Mouse (Mus musculus) cerebellum, adult 9-10 months (tissue): Measurements from ENCODE around the gene Tenm3.

ENCODE experiments used
- DNase-seq: peaks from one replicate; pipeline ENCODE4 v3.0.0; 2022

Tenm3 gene

DNA sequence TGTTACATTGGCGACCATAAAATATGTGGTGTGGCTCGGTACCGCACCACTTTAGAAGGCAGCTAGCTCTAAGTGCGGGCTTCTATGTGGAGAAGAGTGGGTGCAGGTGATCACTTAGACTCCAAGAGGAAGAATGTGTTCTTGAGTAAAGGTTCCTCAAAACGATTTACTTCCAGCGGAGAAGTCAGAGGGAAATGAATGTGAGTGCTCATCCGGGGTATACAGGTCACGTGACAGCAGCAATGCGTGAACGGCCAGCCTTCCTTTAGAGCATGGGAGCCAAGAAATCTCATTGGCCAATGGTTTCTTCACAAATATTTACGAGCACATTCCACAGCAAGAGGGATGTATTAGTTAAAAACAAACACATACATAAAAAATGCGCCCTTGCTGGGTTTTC lies 404.3 kb downstream of the Tenm3 start:
- no peak for DNase-seq

DNA sequence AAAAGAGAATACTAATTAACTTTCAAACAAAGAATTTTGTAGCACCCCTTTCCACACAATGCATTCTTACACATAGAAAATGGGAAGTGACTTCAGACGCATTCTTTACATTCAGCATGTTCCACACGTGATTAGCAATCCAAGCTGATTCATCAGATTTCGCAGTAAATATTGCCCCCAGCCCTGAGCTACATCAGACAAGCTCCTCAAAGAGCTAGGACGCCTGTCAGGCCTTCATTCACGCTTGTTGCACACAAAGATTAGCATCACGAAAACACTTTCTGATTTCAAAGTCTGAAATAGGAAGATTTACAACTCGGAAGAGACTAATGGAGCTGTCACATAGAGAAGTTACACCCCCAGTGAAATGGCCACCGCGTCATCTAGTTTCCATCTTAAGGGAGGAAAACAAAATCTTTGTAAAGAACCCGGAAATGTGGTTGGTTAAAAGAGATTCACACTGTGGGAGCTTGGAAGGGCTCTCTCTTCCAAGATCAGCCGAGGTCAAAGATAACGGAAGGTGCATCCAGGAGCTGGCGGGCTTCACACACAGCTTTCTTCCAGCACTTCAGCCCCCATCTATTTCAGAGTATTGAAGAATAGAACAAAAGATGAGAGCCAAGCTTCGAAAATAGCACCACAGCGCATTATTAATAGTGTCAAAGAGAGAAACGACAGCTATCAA lies 406.1 kb downstream of the Tenm3 start:
- no peak for DNase-seq

DNA sequence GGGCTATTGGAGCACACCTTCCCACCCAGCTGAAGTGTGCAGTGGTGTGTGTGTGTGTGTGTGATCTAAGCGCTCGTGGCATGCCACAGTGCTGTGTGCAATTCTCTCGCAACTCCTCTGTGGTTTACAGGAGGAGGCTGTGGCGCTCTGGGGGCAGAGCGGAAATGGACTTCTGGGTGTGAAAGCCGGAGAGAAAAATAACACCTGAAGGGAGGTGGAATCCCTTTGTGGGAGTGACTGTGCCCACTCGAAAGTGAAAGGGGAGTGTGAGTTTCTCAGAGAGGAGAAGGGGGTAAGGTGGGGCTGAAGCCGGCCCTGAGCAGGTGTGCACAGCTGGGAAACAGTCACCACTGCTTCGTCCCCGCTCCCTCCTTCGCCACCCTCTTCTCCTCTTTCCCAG lies 418.6 kb downstream of the Tenm3 start:
- no peak for DNase-seq

DNA sequence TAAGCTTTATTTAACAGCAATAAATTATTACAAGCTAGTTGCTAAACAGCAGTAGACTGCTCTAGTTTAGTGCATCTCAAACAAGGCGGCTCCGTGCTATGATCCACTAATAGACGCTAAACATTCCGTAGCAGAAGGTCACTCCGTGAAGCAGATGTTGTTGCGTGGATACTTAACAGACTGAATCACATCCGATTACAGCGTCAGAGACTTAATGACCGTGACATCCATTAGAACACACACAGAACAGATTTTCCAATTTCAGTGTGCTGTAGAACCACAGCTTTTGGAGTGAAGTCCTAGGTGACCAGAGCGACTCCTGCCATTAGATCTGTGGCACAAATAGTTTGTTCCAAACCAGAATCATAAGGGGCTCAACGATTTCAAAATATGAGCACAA lies 426.0 kb downstream of the Tenm3 start:
- DNase-seq, result no peak

DNA sequence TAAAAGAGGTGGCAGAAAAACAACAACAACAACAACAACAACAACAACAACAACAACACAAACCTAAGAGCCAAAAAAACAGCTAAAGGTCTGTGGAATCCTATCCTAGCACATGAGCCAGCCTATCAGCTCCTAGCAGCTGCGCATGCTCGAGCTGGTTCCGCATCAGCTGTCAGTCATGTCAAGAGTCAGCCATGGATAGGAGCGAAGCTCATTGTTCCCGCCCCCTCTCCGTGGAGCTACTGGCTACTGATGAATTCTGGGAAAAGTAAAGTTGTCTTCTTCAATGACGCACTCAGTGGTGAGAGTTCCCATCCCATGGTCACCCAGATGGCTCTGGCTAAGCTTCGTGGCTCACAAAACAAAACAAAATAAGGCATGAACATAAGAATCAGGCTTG lies 432.8 kb downstream of the Tenm3 start:
- no peak for DNase-seq

DNA sequence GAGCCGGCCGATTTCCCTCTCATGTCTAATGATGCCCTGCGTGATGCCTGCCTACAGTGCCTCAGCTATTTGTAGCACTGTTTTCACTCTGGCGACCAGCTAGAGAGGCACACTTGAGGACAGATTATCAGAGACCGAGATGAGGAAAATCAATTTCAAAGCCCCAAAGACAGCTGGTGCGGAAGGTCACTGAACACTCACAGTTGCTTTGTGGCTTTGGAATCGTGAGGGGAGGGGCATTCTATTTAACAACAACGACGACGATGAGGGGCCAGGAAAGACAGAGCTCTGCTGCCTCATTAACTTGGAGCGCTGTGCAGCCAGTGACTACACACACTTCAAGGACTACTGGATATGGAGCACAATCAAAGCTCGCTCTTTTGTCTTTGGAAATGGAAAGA lies 443.2 kb downstream of the Tenm3 start:
- no peak for DNase-seq

DNA sequence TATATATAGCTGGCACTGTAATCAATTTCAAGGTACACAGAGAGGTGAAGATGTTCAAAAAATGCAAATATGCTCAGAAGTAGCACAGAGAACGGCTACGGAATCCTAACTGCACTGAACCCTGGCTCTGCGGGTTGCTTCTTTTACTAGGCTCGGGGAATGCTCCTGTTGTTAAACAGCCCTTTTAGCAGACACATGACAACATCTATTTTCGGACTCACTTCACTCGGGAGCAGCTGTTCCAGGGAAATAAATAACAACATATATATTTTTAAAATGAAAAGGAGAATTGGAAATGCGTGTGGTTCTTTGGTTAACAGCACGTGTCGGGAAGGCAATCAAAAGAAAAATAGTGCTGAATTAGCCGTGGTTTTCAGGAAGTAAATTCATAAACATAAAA lies 457.9 kb downstream of the Tenm3 start:
- no peak for DNase-seq

DNA sequence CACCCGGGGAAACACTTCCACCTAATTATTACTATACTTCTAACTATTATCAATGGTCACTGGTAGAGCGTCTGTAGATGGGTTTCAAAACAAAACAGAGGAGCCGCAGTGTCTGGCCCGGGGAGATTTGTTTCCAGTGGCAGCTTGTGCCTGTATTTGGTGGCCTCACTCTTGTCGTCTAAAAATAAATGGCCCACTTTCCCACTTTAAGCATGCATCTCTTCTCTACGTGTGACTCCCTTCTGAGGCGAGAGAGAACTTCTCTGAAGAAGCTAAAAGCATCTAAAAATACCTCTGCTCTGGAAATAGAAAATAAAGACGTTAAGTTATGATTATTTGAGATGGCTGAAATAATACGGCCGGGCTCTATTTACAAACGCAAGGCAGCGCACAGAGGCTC lies 463.7 kb downstream of the Tenm3 start:
- DNase-seq, result no peak

DNA sequence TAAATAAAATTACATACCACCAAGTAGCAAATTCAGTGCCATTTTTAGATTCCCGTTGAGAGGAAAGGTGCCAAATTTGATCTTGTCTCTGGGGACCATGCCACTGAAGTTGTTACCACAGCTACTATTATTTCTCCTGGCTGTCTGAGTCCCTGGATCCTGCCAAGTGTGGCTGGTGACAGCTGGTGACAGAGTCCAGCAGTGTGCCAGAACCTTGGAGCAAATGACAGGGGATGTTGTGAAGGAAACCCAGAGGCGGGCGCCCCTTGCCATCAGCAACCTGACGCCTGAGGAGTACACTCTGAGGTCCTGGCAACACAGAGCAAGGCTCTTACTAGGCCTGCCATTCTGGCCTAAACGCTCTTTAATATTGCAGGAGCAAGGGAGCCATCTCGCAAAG lies 467.0 kb downstream of the Tenm3 start:
- no peak for DNase-seq

DNA sequence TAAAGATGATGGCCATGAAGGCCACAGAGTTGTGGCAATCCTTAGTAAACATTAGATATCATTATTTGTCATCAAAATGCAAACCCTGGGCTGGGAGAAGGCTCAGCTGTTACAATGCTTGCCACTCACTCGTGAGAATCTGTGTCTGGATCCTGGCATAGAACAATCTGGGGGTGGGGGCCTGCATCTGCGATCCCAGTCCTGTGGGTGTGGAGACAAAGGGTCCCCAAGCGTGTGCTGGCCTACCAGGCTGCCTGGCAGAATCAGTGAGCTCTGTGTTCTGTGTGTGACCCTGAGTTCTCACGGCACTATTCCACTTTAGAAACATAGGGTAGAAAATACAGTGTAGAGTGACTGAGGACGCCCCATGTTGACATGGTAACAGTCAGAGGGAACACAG lies 468.6 kb downstream of the Tenm3 start:
- no peak for DNase-seq

DNA sequence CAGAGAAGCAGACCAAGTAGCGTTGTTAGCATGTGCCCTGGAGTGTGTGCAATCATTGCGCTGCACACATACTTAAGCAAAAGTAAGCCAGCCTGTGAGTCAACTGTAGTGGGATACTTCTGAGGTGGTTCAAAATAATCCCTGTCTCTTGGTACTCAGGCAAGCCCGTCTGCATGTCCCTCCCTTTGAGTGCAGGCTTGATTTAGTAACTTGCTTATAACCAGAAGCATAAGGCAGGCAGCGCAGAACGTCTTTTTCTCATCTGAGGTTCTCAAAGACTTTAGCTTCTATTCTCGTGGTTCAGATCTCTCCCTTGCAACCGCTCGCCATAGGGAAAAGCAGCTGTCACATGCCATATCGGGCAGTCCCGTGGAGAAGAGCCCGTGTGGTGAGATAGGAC lies 470.3 kb downstream of the Tenm3 start:
- no peak for DNase-seq

DNA sequence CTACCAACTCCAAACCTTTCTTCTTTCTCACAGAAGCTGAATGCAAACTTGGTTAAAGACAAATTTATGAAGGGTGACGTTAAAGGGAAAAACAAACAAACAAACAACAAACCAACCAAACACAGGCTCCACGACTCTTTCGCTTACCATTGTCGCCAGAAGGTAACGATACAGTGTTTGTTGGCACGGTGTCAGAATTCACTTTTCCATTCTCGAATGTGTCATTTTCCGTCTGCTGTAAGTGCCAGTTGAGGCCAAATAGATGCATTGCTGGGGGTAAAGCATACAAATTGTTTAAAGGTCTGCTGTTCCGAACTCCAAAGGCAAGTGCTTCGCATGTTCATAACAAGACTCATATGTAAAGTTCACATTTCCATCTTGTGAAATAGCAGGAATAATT lies 476.6 kb downstream of the Tenm3 start:
- DNase-seq, result no peak

DNA sequence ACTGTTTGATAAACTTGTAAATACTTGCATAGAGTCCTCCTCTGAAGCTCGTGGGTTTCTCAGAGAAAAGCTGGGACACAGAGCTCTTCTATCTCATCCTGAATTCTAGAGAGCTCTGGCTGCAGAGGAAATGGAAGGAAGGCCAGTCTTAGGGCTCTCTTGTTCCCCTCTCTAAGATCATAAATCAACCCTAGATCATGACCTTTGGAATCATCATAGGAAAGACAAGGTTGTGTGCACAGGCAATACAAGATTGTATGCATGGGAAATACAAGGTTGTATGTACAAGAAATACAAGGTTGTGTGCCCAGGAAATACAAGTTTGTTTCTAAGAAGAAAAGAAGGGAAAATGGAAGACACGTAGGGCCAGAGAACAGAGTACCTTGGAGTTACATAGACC lies 486.9 kb downstream of the Tenm3 start:
- no peak for DNase-seq

DNA sequence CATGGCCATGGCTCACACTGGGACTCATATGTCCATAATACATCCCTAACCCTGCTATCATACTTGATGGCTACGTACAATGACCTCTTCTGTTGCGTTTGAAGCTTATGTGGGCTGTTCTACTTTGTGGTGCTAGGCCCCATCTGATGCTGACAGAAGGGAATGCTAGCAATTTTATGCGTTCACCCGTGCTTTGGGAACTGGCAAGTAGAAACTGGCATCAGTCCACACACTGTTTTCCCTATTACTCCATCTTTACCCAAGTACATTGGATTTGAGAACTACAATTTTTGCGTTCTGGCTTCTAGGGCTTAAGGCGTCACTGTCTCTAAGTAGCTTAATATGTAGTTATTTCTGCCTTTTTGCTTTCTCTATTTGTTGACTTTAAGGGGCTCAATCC lies 490.3 kb downstream of the Tenm3 start:
- DNase-seq, result no peak

DNA sequence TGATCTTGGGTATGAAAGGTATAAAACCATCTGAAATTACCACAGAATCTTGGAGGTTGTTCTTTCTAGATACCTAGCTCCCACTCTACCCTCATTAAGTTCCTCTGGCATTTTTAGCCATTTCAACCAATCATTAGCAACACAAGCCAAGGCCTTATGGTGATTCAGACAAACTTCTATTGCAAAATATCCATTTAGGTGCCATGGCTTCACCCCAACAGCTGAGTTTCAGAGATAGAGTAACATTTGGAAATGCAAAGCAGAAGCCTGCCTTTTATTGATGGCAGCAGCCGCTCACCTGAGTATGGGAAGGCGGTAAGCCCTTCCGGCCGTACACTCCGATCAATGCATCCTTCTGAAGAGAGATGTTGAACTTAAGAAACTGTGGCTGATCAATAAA lies 494.9 kb downstream of the Tenm3 start:
- no peak for DNase-seq

DNA sequence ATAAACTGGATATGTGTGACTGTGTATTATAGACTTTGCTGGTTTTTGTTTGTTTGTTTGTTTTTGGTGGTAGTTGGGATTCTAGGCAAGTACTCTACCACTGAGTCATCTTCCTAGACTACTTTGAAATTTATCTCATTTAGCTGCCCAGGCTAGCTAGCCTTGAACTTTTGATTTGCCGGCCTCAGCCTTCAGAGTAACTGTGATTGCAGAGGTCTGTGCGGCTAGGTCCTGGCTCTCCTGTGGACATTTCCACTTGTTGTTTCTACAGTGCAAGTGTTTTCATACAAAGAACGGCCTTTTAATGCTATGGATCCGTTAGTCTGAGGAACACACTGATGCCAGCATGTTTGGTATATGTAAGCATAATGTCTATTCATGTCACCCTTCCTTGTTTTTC lies 495.4 kb downstream of the Tenm3 start:
- DNase-seq, result no peak

DNA sequence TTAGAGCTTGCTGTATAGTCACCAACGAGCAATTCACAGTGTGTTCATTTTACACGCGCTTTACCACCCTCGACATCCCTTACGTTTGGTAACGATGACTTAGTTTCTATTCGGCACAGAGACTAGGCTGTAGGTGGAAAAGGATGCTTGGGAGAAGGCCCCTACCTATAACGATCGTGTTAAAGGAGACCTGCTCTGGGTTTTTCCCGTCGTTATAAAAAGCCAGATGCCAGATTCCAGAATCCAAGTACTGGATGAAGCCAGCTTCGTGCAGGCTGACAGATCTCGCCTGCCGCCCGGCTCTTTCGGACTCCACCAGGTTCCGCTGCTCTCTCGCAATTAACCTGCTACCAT lies 500.7 kb downstream of the Tenm3 start:
- DNase-seq, result no peak

DNA sequence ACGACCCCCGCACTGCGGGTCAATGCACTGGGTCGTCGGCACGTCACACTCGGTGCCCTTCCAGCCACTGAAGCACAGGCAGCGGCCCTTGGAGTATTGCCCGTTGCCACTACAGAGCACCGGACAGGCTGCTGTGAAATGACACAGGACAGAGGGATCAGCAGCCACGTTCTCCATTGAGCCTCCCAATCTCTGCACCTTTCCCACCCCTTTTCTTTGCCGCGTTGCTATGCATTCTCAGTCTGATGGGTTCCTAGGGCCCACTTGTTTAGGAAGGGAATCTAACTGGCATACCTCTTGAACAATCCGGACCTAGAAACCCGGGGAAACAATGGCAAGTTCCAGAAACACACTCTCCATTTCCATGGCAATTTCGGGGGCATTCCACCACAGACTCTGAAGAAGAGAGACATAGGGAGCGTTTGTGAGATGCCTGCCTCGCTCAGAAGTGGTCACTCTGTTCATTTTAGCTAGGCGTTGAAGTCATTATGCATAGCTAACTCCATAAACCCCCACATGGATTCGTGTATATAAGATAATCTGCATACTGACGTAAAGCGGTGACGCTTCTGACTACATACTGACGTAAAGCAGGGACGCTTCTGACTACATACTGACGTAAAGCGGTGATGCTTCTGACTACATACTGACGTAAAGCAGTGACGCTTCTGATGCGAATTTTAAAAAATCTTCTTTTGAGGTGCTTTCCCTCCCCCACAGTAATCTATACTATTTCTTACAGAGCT lies 501.3 kb downstream of the Tenm3 start:
- DNase-seq, result no peak

DNA sequence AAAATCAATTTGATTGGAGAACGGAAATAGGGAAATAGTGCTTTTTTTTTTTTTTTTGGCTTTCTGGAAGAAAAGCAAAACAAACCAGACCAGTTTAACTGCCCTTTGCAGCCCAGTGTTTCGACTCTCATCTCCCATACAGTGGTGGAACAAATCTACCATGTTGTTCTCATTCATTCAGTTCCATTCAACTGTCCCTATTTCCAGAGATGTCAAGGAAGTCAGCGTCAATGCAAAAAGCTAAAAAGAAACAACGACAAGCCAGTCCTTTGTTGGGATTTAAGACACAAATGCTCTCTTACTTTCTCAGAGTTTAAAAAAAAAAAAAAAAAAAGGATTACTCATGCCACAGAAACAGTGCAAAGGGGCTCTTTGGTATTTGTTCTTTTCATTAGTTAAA lies 502.1 kb downstream of the Tenm3 start:
- no peak for DNase-seq

DNA sequence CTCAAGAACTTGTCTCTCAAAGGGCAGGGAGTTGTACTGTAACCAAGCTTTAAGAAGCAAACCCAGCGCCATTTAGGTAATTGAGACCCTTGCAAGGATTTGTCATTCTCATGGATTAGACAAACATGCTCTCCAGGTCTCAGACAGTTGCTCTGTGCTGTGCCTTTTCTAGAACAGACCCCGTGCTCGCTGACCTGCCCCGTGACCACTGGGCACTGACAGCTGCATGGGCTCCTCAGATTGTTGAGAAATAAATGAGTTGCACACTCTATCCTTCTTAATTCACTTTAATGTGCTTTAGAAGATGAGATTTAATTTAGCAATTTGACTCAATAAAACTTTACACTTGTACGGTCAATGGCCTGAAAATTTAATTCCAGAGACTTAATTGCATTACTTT lies 502.5 kb downstream of the Tenm3 start:
- no peak for DNase-seq

DNA sequence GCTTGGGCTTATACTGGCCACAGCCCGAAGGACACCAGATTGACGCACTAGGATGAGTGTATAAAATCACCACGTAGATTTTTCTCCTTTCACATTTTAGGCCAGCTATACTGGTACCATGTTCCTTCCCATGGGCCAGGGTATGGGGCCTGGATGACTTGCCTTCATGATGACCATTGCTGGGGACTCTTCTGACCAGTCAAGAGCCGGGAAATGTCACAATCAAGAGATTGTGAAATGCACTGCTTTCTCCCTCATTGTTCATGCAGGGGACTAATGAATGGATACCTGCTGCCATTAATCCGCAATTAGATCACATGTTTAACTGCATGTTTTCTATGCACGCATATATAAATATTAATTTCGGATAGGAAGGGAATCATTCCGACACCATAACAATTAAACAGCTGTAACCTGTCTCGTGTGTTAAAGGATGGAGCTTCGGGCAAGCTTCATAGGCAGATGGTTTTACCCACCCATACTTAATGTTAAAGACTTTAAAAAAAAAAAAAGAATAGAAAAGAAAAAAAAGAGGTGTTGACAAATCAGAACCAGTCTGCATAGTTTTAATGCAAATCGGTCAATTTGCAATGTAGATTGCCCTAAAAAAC lies 521.0 kb downstream of the Tenm3 start:
- DNase-seq, result no peak

DNA sequence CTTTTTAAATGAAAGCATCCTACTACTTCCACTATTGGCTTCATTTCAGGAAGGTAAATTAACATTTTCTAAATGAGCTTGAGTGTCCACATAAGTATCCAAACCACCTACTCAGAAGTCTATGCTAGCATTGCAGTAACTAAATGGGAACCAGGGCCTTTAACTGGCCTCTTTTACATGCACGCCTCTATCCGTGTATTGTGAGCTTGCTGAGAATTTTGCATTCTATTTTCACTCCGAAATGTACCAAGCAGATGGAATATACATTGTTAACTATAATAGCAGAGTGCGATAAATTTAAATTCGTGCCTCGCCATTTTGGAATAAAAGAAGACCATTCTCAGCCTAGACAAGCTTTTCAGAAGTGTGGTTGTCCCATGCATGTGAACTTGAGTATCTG lies 521.5 kb downstream of the Tenm3 start:
- no peak for DNase-seq

DNA sequence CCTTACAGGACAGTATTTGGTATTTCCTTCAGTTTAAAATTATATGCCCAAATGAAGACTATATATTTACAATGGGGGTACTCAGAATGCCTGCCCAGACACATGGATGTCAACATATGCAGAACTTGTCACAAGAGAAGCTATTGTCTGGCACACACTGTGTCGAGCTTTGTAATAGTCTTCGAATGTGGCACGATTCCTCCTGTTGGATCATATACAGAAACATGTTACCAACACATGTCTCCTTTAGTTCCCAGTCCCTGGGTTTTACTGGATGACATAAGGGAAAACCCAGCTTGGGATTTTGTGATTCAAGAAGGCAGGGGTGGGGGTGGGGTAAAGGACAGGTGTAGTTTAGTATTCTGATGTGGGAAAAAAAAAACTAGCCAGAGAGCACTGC lies 524.1 kb downstream of the Tenm3 start:
- no peak for DNase-seq

DNA sequence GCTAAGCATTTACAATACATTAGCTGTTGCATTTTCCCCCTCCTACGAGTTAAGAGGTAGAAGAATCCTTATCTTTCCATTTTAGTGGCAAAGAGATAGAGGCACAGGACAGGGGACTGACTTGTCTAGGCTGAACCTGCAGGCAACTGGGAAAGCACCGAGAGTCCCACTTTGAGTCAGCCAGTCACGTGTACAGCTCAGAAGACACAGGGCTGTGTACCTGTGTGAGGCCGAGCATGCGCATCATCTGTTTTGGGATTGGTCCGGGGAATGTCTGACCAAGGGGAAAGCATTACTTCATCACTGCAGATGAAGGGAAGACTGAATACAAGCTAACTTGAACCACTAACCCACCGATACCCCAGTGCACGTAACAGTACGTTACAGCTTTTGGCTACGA lies 526.3 kb downstream of the Tenm3 start:
- no peak for DNase-seq

DNA sequence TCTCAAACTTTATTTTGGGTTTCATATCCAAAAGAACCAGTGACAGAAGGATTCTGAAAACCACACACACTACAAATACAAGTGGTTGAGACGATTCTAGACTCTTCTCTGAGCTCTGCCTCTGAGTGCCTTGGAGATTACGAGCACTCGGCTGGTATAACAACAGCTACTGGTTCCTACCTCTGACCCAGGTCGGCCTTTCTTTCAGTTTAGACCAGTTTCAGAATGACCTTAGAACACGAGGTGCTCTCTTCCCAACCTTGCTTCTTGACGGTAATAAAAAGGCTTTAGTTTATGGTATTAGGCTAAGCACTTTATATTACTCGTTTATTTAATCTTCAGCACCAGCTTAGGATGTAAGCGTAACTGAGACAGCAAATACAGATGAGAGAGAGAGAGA lies 528.1 kb downstream of the Tenm3 start:
- no peak for DNase-seq
